Mouse (Mus musculus) thymus, adult 2 months (tissue): Measurements from ENCODE around the gene Mgat2.
"Not testable (repeated sequence)": the region's sequence is repeated elsewhere in the genome, so short reads cannot be mapped to it uniquely, and the experiment has no call there.

ENCODE experiments used
- CTCF ChIP-seq: fragments of 200-500 bp; IDR thresholded peaks from 2 replicates; pipeline ENCODE4 v1.5.1; 2012; ENCODE audit warnings: mild to moderate bottlenecking, control low read depth, low read length, moderate library complexity, borderline replicate concordance; ENCODE audit not compliant: control insufficient read depth, poor library complexity, insufficient read depth; ENCODE audit errors: extremely low read depth
- POLR2A ChIP-seq: fragments of 200-500 bp; IDR thresholded peaks from 2 replicates; pipeline ENCODE4 v1.6.1; 2012; ENCODE audit warnings: mild to moderate bottlenecking, low read length, control low read depth, moderate library complexity; ENCODE audit not compliant: control insufficient read depth, poor library complexity, insufficient read depth; ENCODE audit errors: extremely low read depth

GRCm38 (mm10) chr12:69158765-69159577 is 25.0 kb upstream of the Mgat2 start, which contains the start of gene Rps29:
- TF ChIP-seq CTCF, result not testable (repeated sequence)
- peak; percentile 83 for TF ChIP-seq POLR2A
